Mouse (Mus musculus): Measurements from ENCODE around the gene Slc17a5.
"Not testable (repeated sequence)": the region's sequence is repeated elsewhere in the genome, so short reads cannot be mapped to it uniquely, and the experiment has no call there.

The Slc17a5 gene

DNA sequence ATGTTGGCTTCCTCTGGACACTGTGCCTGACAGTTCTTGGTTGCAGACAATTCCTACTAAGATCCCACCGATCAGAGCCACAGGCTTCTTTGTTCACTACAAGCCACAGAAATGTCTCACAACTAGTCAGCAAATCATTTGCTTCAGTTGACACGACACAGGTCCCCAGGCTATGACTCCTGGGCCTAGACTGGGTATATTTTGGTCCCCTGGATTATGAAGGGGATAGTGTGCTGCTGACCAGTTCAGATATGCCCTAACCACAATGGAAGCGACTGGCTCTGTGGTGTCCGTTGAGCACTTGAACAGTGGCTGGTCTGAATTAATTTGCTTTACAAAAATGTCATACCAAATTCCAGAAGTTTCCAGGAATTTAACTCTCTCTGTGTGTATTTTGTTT, 73.2 kb downstream of the Slc17a5 start:
- DNase-seq: no peak

DNA sequence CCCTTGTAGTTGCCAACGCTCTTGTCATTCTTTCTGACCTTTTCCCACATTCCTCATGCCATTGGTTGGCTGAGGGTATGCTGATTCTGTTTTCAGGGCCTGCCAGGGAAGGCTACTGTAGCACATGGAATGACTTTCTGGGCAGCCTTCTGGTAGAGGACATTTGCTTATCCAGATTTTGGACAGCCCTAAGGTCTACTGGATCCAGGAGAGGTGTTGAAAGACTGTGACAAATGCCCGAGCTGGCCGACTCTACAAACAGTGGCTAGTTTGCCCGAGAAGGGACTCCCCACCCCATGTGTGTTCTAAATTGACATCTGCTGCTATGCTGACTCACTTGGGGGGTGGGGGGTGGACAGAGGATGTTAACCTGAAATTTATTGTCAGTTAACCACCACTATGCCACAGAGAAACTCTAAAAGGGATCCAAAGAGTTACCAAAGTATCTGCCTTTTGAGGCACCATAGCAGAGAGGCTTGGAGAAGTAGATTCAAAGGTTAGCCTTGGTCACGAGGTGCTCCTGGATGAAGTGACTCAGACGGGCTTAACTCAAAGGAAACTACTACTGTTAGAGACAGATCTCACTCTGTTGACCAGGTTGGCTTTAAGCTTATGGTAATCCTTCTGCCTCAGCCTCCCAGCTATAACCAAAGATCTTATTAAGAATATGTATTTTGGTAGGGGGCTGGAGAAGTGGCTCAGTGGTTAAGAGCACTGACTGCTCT, 73.9 kb downstream of the Slc17a5 start:
- no peak for DNase-seq

DNA sequence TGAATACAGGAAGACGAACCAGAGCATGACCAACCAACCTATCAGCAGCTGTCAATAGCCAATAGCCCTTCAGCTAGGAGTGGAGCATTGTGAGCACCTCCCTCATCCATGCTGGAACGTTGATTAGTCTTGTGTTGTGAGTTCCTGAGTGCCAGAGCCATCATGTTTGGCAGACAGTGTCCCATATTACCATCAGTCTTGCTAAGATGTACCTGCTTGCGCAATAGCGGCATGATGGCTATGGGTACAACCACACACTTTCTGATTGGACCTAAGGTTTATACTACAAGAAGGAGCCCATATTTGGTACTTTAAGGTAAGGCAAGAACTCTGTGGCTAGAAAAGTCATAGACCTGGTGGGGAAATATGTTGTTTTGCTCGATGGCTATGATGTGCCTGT, 76.1 kb downstream of the Slc17a5 start:
- no peak for DNase-seq

DNA sequence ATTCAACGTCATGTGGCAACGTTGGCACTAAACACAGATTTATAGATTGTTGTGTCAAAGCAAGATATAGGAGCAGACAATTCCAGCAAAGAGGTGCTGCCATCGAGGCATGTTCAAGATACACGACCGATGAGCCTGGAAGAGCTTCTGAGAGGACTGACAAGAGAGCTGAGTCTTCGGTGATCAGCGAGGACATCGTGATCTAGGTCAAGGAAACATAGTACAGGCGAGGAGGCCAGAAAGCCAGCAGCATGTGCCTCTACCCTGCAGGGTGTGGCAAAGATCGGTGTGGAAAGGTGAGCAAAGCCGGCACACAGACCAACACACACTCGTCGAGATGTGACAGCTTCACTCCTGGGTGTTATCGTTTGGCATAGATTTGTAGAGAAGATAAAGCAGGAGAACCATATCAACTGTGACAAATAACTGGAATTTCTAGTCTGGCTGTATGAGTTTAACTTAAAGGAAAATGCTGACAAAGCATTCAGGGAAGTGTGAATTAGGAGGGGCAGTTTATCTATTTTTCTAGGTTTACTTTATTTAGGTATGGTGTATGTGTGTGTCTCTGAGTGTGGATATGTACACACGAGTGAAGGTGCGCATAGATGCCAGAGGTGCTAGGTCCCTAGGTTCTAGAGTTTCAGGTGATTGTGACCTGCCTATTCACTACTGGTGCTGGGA, 79.6 kb downstream of the Slc17a5 start:
- DNase-seq: no peak

DNA sequence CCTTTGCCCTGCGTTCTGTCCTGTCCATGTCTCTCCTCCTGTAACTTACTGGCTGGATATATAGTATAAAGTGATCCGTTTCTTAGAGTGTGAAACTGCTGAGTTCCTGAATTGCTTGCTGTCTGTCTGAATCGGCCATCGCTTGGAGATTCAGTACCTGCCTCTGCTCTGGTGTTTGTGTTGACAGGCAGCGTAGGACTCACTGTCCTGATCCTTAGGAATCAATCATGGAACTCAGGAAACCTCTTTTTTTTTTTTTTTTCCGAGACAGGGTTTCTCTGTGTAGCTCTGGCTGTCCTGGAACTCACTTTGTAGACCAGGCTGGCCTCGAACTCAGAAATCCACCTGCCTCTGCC, 81.1 kb downstream of the Slc17a5 start:
- no peak for DNase-seq

DNA sequence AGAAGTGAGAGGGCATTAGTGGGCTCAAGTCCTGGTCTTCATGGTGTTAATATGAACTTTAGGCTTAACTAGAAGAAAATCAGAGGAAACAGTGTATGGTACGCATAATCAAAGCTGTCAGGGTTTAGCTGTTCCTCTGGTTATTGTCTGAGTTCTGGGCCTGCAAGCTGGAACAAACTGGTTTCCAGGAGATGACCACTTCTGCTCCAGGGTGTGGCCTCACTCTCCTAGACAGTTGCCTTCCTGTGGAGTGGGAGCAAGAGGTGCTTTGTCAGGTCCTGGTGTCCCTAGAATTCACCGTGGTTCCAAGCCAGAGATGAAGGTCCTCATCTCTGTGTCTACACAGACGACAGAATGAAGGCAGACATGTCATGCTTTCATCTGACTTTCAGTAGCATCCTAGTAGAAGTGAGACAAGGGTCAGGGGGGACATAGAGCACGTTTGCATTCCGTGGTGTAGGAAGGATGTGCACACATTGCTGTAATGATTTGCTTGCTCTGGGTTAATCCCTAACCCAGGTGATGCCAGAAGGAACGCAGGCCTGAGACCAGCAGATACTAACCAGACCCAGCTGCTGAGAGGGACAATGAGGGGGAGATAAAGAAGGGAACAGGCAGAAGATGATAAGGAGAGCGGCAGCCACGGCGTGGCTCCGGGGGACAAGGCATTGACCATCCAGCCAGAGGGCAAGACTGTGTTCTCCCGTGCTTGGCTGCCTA, 81.7 kb downstream of the Slc17a5 start:
- no peak for DNase-seq

DNA sequence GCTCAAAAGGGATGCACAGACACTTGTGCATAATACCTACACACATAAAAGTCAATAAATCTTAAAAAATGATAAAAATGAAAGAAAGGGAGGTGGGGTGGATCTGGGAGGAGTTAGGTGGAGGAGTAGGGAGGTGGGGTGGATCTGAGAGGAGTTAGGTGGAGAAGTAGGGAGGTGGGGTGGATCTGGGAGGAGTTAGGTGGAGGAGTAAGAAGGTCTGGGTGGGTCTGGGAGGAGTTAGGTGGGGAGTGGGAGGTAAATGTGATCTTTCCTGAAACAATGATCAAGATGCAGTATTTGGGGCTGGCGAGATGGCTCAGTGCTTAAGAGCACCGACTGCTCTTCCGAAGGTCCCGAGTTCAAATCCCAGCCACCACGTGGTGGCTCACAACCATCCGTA, 82.6 kb downstream of the Slc17a5 start:
- no peak for DNase-seq

DNA sequence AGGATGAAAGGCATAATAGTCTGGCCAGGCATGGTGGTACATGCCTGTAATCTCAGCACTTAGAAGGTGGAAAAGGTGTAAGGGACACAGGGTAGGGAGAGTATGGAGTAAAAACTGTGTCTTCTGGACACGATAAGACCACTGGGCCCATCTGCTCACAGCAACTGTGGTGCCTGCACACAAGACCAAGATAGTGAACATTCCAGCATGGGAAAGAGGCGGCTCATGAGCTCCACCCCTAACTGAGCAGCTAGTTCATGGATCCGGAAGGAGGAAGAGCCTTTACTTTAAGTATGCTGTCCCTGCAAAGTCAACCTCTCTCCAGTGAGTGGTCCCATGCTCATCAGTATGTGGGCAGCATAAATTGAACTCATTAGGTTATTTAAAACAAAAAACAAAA, 83.2 kb downstream of the Slc17a5 start:
- DNase-seq: no peak

DNA sequence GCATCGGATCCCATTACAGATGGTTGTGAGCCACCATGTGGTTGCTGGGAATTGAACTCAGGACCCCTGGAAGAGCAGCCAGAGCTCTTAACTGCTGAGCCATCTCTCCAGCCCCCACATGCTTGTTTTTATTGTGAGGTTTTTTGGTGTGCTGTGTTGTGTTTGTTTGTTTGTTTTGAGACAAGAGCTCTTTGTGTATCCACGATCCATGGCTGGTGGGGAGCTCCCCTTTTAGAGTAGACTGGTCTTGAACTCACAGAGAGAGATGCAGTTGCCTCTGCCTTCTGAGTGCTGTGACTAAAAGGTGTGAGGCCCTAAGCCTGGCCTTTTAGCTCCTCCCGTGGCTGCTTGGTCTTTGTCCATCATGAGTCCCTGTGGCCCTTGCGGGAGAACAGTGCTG, 83.7 kb downstream of the Slc17a5 start:
- DNase-seq: no peak

DNA sequence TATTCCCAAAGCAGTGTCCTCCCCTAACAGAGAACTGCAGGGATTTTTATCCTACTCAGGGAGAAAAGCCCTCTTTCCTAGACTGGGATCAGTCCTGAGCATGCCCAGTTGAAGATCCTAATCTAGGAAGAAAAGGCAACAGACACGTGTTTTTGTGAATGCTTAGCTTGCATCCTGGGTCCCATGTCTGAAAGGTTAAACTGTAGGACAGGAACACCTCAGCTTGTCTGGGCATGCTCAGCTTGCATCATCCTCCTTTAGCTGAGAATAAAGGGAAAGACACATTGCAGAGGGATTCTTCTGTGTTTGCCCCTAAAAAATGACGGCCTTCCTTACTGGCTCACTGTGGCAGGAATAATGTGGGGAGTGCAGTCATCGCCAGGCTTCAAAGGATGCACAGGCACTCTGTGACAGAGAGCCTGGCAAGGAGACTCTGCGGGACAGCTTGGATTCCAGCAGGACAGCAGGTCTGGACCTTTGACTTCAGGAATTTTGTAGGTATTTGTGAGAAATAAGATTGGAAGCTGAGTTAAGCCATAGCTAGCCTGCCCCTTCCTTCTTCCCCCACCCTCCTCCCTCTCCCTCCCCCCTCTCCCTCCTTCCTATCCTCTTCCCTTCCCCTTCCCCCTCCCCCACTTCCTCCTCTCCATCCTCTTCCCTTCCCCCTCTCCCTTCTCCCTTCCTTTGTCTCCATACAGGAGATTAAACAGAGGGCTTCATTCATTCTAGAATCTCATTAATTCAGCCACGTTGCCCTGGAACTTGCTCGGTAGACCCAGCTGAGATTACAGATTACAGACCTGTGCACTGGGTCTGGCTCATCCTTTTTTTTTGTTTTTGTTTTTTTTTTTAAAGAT, 84.4 kb downstream of the Slc17a5 start:
- DNase-seq: no peak

DNA sequence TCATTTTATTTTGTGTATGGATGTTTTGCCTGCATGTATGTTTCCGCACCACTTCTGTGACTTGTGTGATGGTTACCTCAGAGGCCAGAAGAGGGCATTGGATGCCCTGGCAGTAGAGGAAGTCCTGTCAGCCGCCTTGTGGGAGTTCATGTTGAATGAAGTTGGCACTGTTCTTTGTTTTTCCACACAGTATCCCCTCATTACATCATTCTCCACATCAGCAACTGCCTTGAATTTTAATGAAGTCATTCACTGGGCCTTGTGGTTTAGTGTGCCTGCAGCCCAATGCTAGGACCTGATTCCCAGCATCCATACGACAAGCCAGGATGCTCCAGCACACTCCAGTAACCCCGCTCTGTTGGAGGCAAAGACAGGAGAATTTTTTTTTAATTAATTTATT, 86.6 kb downstream of the Slc17a5 start:
- DNase-seq: no peak

DNA sequence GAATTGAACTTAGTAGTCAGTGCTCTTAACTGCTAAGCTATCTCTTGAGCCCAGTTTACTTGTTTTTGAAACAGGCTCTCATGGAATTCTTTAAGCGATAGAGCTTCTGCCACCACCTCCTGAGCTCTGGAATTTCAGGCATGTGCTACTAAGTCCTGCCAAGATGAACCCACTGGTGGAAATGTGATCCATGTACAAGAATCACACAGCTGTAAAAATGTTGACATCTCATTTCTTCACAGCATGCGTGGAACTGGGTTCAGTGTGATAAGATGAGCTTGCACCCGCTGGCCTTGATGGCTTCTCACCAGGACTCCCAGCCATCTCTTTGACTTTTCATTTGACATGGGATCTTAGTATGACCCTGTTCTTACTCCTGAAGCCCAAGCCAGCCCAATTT, 87.5 kb downstream of the Slc17a5 start:
- DNase-seq: no peak

DNA sequence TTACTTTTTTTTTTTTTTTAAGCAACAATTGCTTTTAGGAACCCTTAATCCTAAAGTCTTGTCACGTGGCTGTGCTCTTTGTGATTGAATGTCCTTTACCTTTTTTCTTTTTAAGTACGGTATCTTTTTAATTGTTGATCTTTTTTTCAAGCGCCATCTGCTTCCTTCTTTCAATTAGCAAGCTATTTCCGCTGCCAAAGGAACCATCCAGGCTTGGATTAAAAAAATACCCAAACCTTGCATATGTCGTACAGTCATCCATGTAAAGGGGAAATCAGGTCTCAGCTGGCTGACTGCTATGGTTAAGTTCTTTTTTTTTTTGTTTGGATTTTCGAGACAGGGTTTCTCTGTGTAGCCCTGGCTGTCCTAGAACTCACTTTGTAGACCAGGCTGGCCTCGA, 94.7 kb downstream of the Slc17a5 start:
- DNase-seq: no peak

DNA sequence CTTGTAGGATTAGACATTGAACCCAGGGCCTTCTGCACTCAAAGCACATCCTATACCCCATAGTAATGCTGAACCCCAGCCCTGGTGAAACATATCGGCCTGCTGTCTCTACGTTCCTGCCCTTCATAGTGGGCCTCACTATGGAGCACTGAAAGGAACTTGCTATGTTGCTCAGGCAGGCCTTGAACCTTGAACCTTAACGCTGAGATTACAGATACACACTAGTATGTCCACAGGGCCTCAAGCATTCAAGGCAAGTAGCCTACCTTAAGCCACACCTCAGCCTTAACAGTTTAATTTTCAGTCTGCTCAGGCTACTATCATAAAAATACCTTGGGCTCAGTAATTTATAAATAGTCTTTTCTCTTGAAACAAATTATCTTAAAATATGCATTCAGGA, 95.6 kb downstream of the Slc17a5 start:
- no peak for DNase-seq

DNA sequence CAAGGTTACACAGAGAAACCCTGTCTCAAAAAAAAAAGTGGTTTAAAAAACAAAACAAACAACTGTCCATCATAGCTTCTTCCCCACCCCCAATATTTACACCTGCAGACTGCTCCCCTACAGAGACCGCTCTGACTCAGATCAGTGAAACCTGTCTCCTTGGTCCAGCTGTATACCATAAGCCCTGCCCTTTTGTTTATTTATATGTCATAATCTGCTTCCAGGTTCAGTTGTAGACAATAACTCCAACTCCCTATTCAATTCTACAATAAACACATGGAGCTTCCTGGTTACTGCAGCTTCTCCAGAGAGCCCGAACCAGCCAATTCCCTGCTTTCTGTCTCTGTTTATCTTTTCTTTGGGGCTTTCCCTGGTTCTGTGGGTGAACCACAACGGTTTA, 96.7 kb downstream of the Slc17a5 start:
- DNase-seq: no peak

DNA sequence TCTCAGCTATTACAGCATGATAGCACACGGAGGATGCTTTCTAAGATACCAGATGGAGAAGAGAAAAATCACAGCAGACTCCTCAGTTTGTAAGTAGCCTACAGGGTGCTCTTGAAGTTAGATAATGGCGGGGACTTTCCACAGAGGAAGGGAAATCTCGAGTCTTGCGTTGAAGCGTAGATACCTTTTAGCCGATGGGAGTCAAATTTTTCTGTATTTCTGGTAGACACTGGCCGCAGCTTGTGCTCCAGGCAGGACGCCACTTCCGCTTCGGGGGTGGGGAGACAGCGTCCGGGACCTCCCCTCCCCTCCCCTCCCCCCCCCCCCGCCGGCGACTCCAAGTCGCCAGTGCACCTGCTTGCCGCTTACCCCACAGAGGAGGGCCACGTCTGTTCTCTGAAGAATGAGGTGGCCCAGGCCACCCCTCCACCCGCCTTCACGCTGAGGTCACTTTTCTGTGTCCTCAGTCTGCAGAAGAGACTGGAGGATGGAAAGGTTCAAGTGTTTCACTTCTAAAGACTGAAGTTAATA, 98.9 kb downstream of the Slc17a5 start, which contains the start of gene Eef1a1:
Gene Eef1a1, minus strand, starts transcription at position 262 of the 531 bp plus-strand sequence.
- peak; percentile 40 for DNase-seq

DNA sequence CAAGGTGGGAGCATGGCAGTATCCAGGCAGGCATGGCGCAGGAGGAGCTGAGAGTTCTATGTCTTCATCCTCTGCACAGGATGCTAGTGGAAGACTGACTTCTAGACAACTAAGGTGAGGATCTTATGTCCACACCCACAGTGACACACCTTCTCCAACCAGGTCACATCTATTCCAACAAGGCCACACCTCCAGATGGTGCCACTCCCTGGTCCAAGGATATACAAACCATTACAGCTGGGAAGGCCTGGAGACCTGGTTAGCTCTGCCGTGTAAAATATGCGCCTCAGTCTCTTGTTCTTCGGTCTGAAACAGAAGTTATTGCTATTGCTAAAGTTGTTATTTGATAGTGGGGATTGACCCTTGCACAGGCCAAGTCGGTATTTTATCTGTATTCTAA, 99.8 kb downstream of the Slc17a5 start:
- not testable (repeated sequence) for DNase-seq

Data from right cerebral cortex, postnatal 14 days (tissue).